Mouse (Mus musculus): ENCODE data around the gene Trh. TPM values are rescaled to one million over a fixed set of nuclear protein-coding genes. Genes with fewer than 3 reads are reported as not detected.

Gene Trh
- total and polyA plus RNA-seq, 3 experiments: not detected

GRCm38 (mm10) chr6:92231356-92231755, 13.1 kb downstream of the Trh start:
- H3K4me3 ChIP-seq (ENCODE audit: control insufficient read depth in 1 of 2, insufficient read depth in 1 of 2, low read depth in 2 of 2, low read length in 2 of 2): no peak overlapping the region
- H3K9me3 ChIP-seq (replicated peaks; ENCODE audit: insufficient read depth, low read length): no peaks in the 10 kb centered on the region
- H3K79me2 ChIP-seq (ENCODE audit: control insufficient read depth, insufficient read depth, low read length, poor library complexity): no peaks in the 10 kb centered on the region
- H3K4me1 ChIP-seq (ENCODE audit: control insufficient read depth in 1 of 2, insufficient read depth in 2 of 2, low read length in 2 of 2): no peaks in the 10 kb centered on the region
- no peak overlapping the region for H3K27ac ChIP-seq (ENCODE audit: control insufficient read depth, low read depth, low read length)
- TF ChIP-seq UBTF (IDR thresholded peaks at IDR 0.05; ENCODE audit: borderline replicate concordance, insufficient read depth, low read depth, low read length) (no peak), TAL1 (IDR thresholded peaks at IDR 0.05; ENCODE audit: low read length) (no peak), ZKSCAN1 (IDR thresholded peaks at IDR 0.05; ENCODE audit: low read depth, low read length) (no peak), NELFE (IDR thresholded peaks at IDR 0.05; ENCODE audit: low read depth, low read length) (no peak), USF1 (IDR thresholded peaks at IDR 0.05; ENCODE audit: low read depth, low read length) (no peak), JUND (IDR thresholded peaks at IDR 0.05; ENCODE audit: low read depth, low read length) (no peak), POLR2AphosphoS5 (IDR thresholded peaks at IDR 0.05; ENCODE audit: borderline replicate concordance, low read depth, low read length) (no peak), ZC3H11A (IDR thresholded peaks at IDR 0.05; ENCODE audit: low read depth, low read length) (no peak), RAD21 (IDR thresholded peaks at IDR 0.05; ENCODE audit: low read depth, low read length) (no peak), CTCF (IDR thresholded peaks at IDR 0.05 in 2 of 3, conservative IDR thresholded peaks at IDR 0.05 in 1 of 3; ENCODE audit: control insufficient read depth in 1 of 3, insufficient read depth in 1 of 3, low read depth in 2 of 3, low read length in 3 of 3, poor library complexity in 1 of 3, severe bottlenecking in 1 of 3) (no peak), TCF12 (IDR thresholded peaks at IDR 0.05; ENCODE audit: low read depth, low read length) (no peak), MEF2A (IDR thresholded peaks at IDR 0.05; ENCODE audit: extremely low read depth, insufficient replicate concordance, low read depth, low read length, poor library complexity, severe bottlenecking) (no peak), RCOR1 (IDR thresholded peaks at IDR 0.05; ENCODE audit: low read depth, low read length) (no peak), ZNF384 (IDR thresholded peaks at IDR 0.05; ENCODE audit: low read depth, low read length) (no peak), ELF1 (IDR thresholded peaks at IDR 0.05; ENCODE audit: low read depth, low read length) (no peak), MXI1 (IDR thresholded peaks at IDR 0.05; ENCODE audit: low read depth, low read length) (no peak), POLR2AphosphoS2 (IDR thresholded peaks at IDR 0.05; ENCODE audit: low read length) (no peak), USF2 (IDR thresholded peaks at IDR 0.05; ENCODE audit: borderline replicate concordance in 1 of 2, insufficient read depth in 1 of 2, low read depth in 1 of 2, low read length in 2 of 2) (no peak)
- H3K9ac ChIP-seq (ENCODE audit: control insufficient read depth, low read depth, low read length, poor library complexity, severe bottlenecking): no peak overlapping the region
- no peaks in the 10 kb centered on the region for H3K36me3 ChIP-seq (ENCODE audit: control insufficient read depth in 1 of 2, insufficient read depth in 2 of 2, low read length in 2 of 2)
- no peak for DNase-seq (ENCODE audit: low read depth, low spot score)
- H3K27me3 ChIP-seq (ENCODE audit: control insufficient read depth in 1 of 2, insufficient read depth in 2 of 2, low read length in 2 of 2): peaks cover 5% of the 10 kb centered on the region in 2 experiments; a peak in 3 of 4 replicates

DNA sequence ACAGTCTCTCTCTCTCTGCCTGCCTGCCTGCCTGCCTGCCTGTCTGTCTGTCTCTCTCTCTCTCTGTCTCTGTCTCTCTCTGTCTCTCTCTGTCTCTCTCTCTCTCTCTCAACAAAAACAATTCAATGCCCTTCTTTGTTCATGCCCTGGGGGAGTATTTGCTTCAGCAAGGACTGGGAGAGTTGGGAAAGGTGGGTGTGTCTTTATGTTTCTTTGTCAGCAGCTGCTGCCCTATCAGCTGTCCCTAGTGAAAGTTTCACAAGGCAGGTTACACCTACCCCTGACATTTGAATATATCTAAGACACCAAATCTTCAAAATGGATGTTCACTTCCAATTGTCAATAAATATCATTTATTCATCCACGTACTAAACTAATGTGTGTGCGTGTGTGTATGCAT, 14.9 kb downstream of the Trh start:
- no peak overlapping the region for H3K4me3 ChIP-seq (ENCODE audit: control insufficient read depth in 1 of 2, insufficient read depth in 1 of 2, low read depth in 2 of 2, low read length in 2 of 2)
- no peak overlapping the region for H3K9ac ChIP-seq (ENCODE audit: control insufficient read depth, low read depth, low read length, poor library complexity, severe bottlenecking)
- no peak overlapping the region for H3K27ac ChIP-seq (ENCODE audit: control insufficient read depth, low read depth, low read length)
- no peaks in the 10 kb centered on the region for H3K9me3 ChIP-seq (replicated peaks; ENCODE audit: insufficient read depth, low read length)
- no peaks in the 10 kb centered on the region for H3K4me1 ChIP-seq (ENCODE audit: control insufficient read depth in 1 of 2, insufficient read depth in 2 of 2, low read length in 2 of 2)
- DNase-seq (ENCODE audit: low read depth, low spot score): no peak
- H3K36me3 ChIP-seq (ENCODE audit: control insufficient read depth in 1 of 2, insufficient read depth in 2 of 2, low read length in 2 of 2): no peaks in the 10 kb centered on the region
- peaks cover 5 to 12% of the 10 kb centered on the region in 2 experiments for H3K27me3 ChIP-seq (ENCODE audit: control insufficient read depth in 1 of 2, insufficient read depth in 2 of 2, low read length in 2 of 2)
- H3K79me2 ChIP-seq (ENCODE audit: control insufficient read depth, insufficient read depth, low read length, poor library complexity): no peaks in the 10 kb centered on the region
- TF ChIP-seq TBP (IDR thresholded peaks at IDR 0.05; ENCODE audit: low read depth, low read length) (no peak), CHD2 (IDR thresholded peaks at IDR 0.05; ENCODE audit: low read length) (no peak), EP300 (IDR thresholded peaks at IDR 0.05; ENCODE audit: low read depth in 1 of 2, low read length in 2 of 2) (no peak), NRF1 (IDR thresholded peaks at IDR 0.05; ENCODE audit: insufficient read depth, low read depth, low read length, poor library complexity, severe bottlenecking) (no peak), ETS1 (IDR thresholded peaks at IDR 0.05; ENCODE audit: low read depth, low read length) (no peak), MEF2A (IDR thresholded peaks at IDR 0.05; ENCODE audit: extremely low read depth, insufficient replicate concordance, low read depth, low read length, poor library complexity, severe bottlenecking) (no peak), UBTF (IDR thresholded peaks at IDR 0.05; ENCODE audit: borderline replicate concordance, insufficient read depth, low read depth, low read length) (no peak), USF1 (IDR thresholded peaks at IDR 0.05; ENCODE audit: low read depth, low read length) (no peak), CHD1 (IDR thresholded peaks at IDR 0.05; ENCODE audit: low read depth, low read length) (no peak), ZC3H11A (IDR thresholded peaks at IDR 0.05; ENCODE audit: low read depth, low read length) (no peak), GATA1 (IDR thresholded peaks at IDR 0.05; ENCODE audit: low read depth, low read length) (no peak), RCOR1 (IDR thresholded peaks at IDR 0.05; ENCODE audit: low read depth, low read length) (no peak), HCFC1 (IDR thresholded peaks at IDR 0.05; ENCODE audit: low read depth, low read length) (no peak), POLR2A (IDR thresholded peaks at IDR 0.05; ENCODE audit: control insufficient read depth in 1 of 2, insufficient read depth in 1 of 2, low read depth in 1 of 2, low read length in 2 of 2, poor library complexity in 1 of 2) (no peak), GABPA (IDR thresholded peaks at IDR 0.05; ENCODE audit: low read depth, low read length) (no peak)
